Mouse (Mus musculus) bone marrow, adult 2 months (tissue): ENCODE data around the gene Dalrd3. TPM values are rescaled to one million over a fixed set of nuclear protein-coding genes. Genes with fewer than 3 reads are reported as not detected.

Experiments used
- H3K27ac ChIP-seq: fragments of 200-500 bp; 2 replicates; pipeline ENCODE4 v1.5.1; 2012; ENCODE audit warnings: low read depth, mild to moderate bottlenecking, control low read depth, inconsistent platforms, low read length; ENCODE audit not compliant: control insufficient read depth, poor library complexity, insufficient read depth
- H3K4me1 ChIP-seq: fragments of 200-500 bp; 2 replicates; pipeline ENCODE4 v1.6.1; 2011; ENCODE audit warnings: low read length; ENCODE audit not compliant: control insufficient read depth, insufficient read depth
- H3K4me3 ChIP-seq: fragments of 200-500 bp; replicated peaks from 2 replicates; pipeline ENCODE3; 2011; ENCODE audit warnings: mild to moderate bottlenecking, low read depth, low read length, control low read depth; ENCODE audit not compliant: control insufficient read depth
- CTCF ChIP-seq: fragments of 200-500 bp; IDR thresholded peaks from 2 replicates; pipeline ENCODE4 v1.5.1; 2011; ENCODE audit warnings: low read length, control low read depth; ENCODE audit not compliant: control insufficient read depth, insufficient read depth
- POLR2A ChIP-seq: fragments of 200-500 bp; IDR thresholded peaks from 2 replicates; pipeline ENCODE4 v1.6.1; 2011; ENCODE audit warnings: low read depth, mild to moderate bottlenecking, control low read depth, low read length, borderline replicate concordance; ENCODE audit not compliant: control insufficient read depth
- WGBS: fragments of 180-500 bp; shearing (Covaris S2); methylation state at CpG from one replicate; pipeline ENCODE4 v1.1.7; 2018; 5-methylcytosine and 5-hydroxymethylcytosine counted together
- polyA plus RNA-seq: library from polyadenylated mRNA; stranded (reverse); fragments of >200 nt; gene quantifications from 2 replicates; pipeline ENCODE4 v1.2.4, GENCODE M21; 2011; ENCODE audit warnings: low replicate concordance; ENCODE audit not compliant: missing spikeins, insufficient read depth, insufficient read length

Dalrd3 gene
- polyA plus RNA-seq, 1 experiment = 105 TPM

DNA sequence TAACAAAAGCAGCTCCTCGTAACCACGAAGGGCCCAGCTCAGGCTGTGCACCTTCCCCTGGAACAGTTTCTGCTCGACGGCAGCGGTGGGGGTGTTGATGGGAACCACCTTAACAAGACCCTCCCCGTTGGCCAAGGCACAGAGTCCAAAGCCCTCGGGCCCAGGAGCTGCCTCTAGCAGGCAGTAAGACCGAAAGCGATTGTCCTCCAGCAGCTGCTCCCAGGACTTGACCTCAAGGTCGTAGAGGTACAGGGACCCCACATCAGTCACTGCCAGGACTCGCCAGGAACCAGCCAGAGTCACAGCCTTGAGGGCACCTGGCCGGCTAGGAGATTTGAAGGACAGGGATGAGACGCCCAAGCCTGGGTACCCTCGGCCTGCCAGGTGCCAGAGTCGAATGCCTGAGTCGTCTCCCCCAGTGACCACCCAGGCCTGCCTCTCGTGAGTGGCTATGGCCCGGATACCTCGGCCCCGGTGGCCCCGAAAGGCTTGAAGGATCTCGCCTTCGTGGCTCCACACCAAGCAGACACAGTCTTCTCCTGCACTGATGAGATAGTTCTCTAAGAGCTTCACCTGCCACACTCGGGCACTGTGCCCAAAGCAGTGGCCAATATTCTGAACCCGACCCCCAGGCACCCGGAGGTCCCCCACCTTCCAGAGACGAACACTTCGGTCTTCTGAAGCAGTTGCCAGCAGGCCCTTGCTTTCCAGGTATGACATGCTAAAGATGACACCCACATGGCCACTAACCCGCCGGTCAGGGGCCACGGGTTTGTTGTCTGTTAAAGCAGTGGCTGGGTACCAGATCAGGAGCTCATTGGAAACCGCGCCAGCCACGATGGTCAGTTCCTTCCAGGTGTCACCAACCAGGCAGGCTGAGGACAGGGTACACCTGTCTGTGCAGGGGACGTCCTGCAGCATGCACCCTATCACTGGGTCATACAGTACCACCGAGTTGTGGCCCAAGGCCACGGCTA lies 5.9 kb downstream of the Dalrd3 start:
- Histone ChIP-seq H3K4me3 (no peak overlapping the region), H3K27ac (no peak overlapping the region), H3K4me1 (peaks cover 3% of the 10 kb centered on the region)
- TF ChIP-seq CTCF (no peak), POLR2A (no peak)
- 89% methylated on average over 37 of the region's 37 CpGs for WGBS

DNA sequence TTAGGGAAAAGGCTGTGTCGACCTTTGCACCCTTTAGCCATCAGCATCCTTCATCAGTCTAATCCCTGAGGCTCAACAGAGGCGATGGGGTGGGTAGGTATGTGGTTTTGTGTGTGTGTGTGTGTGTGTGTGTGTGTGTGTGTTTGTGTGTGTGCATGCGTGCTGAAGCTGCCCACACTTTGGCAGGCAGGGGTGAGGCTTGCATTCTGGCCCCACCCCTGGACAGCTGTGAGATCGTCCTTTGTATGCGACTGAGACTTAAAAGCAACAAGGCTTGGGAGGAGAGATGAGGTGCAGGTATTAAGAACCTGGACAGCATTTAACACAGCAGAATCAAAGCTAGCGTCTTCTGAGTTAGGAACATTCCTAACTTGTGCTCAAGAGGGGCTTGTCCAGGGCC lies 7.3 kb downstream of the Dalrd3 start:
- 60% methylated on average over 6 of the region's 6 CpGs for WGBS
- H3K4me3 ChIP-seq = no peak overlapping the region
- H3K27ac ChIP-seq = no peak overlapping the region
- TF ChIP-seq CTCF = no peak
- no peak for TF ChIP-seq POLR2A
- peaks cover 2% of the 10 kb centered on the region for H3K4me1 ChIP-seq

DNA sequence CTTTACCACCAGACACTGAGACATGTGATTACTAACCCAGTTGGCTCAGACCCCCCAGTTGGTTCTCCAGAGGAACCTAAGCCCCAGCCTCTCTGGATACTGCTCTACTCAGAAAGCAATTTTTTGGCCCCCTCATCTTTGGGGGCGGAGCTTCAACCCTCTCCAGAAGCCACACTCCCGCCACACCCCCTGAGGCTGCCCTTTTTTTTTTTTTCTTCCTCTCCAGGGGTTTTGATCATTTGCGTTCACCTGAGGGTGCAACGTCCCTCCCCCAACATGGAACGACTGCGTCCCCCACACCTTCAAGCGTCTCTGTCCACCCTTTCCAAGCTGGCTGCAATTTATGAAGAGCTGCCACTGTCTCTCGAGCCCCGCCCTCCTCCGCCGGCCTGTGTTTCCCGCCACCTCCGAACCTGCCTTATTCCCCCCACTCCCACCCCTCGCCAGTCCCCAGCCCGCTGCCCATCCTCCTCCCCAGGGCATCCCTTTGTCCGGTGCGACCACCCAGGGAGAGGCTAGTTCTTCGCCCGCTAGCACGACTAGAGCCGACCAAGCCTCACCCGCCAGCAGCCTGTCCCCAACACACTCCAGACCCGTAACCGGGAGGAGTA lies 8.4 kb downstream of the Dalrd3 start:
- under 1% methylated on average over 24 of the region's 24 CpGs for WGBS
- H3K27ac ChIP-seq = 0 out of 2 replicates have a peak overlapping the region, but pooled peaks have one; percentile 46
- peaks cover 2% of the 10 kb centered on the region for H3K4me1 ChIP-seq
- TF ChIP-seq CTCF (no peak), POLR2A (no peak)
- peak overlapping the region; percentile 82 for H3K4me3 ChIP-seq

DNA sequence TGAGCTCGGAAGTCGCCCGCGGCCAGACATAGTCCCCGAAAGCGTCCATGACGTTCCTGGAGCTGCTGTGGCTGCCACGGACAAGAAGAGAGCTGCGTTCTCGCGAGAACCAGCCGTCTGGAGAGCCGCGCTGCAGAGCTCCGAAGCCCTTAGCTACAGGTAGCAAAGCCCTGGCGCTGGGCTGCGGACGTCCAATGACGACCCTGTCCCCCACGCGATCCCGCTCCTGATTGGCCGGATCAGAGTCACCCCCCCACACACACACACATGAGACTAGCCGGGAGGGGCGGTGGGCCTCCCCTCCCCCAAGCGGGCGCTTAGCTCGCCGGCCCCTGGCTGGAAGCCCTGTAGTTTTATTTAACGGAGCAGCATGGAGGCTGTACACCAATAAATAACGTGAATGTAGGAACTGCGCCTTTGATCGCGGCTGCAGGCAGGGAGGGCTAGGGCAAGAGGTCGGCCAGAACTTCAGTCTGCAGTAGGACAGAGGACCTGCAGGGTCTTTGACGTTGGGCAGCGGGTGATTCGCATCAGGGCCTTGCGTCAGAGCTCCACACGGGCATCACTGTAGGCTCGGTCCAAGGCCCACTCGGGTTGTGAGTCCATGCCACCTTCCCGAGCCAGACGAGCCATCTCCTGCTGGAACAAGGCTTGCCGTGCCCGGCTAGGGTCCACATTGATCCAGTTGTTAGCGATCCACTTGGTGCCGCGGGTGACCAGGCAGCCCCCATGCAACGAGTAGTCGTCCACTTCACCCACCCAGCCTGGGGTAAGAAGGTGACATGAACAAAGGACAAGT lies 9.1 kb downstream of the Dalrd3 start, which contains the start of gene Wdr6:
Gene Wdr6, minus strand, starts transcription at position 195 of the 799 bp plus-strand sequence.
- WGBS = 7% methylated on average over 51 of the region's 51 CpGs
- TF ChIP-seq POLR2A (peak; percentile 58; the same call in 1 of the 2 replicates), CTCF (no peak)
- peaks cover 2% of the 10 kb centered on the region for H3K4me1 ChIP-seq
- H3K27ac ChIP-seq = 0 out of 2 replicates have a peak within 1 kb of the TSS, but pooled peaks have one; percentile 46
- H3K4me3 ChIP-seq = peak within 1 kb of the TSS; percentile 82

DNA sequence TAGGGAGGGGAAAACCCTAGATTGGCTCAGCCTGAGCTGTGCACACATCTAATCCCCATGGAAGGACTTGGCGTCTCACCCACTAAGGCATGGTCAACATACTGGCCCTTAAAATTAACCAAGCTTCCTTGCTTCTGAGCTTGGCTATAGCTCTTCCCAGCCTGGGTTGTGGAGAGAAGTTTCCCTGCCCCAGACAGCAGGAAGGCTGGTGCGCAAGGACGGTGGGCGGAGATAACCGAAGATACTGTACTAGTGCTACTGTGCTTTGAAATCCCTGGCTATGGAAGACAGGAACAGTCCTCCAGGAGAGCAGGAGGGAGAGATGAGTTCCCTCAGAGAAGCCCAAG lies 9.6 kb downstream of the Dalrd3 start:
- 75% methylated on average over 5 of the region's 5 CpGs for WGBS
- H3K4me1 ChIP-seq = peaks cover 2% of the 10 kb centered on the region
- peak overlapping the region; percentile 82 for H3K4me3 ChIP-seq
- TF ChIP-seq CTCF (no peak), POLR2A (no peak)
- H3K27ac ChIP-seq = no peak overlapping the region

DNA sequence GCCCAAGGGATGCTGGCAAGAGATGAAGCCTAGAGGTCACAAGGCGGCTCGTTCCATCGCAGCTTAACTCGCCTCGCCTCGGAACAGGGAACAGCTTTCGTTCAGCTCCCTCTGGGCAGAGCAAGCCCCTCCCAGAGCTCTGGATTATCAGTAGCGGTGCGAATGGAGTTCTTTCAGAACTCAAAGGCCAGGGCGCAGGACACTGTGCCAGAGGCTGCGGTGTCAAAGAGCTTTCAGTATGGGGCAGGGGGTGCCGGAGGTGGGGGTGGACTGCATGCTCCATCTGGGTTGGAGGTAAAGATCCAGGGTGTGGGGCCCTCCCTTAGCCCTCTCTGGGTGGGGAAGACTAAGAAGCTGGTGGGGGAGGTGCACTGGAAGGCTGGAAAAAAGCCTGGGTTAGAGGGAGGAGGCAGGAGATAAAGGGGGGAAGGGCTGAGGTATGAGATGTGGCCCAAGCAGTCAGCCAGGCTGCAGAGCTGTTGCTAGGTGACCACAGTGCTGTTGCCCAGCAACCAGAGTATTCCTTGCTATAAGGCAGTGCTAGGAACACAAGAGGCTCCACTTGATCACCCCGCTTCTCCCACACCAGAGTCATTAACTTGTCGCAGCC lies 18.0 kb downstream of the Dalrd3 start:
- no peaks in the 10 kb centered on the region for H3K4me1 ChIP-seq
- WGBS = 87% methylated on average over 14 of the region's 14 CpGs

DNA sequence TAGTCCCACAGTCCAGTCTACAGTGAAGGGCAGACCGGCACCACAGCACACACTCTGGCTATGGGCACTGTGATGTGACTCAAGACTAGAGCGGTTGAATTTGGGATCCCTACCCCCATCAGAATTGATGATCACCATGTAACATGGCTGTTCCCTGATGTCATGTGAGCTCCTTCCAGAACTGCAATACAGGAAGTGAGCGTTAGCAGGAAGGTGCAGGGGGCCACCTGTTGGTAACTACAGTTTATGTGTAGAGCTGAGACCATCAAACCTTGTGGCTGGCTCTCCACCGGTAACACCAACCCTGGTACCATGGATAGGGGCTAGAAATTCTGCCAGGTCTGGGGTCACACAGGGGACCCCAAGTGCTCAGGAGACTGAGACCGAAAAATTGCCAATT lies 19.5 kb downstream of the Dalrd3 start:
- TF ChIP-seq CTCF (no peak), POLR2A (no peak)
- no peaks in the 10 kb centered on the region for H3K4me1 ChIP-seq
- no peak overlapping the region for H3K27ac ChIP-seq
- no peak overlapping the region for H3K4me3 ChIP-seq
- 60% methylated on average over 5 of the region's 5 CpGs for WGBS

More for the DNA sequence above, 18.0 kb downstream of the Dalrd3 start:
- Histone ChIP-seq H3K4me3 (no peak overlapping the region), H3K27ac (no peak overlapping the region)
- TF ChIP-seq POLR2A = no peak
- TF ChIP-seq CTCF = no peak

DNA sequence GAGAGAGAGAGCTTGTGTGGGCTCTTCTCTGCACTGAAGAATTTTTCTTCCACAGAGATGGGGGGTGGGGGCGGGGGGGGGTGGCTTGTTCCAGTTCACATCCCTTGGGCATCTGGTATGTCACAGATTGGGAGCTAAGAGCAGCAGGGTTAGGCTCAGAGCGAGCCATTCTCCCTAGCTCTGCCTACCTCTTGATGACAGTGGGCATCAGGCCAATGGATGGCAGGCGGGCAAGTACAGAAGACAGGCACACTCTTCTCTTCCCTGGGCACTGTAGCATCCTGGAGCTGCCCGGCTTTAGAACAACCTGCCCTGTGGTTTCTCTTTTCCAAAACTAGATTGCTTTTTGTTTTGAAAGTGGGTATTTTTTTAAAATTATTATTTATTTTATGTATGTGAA lies 21.8 kb downstream of the Dalrd3 start:
- Histone ChIP-seq H3K27ac (no peak overlapping the region), H3K4me3 (no peak overlapping the region), H3K4me1 (no peaks in the 10 kb centered on the region; the same call in 1 of the 2 replicates)
- WGBS = 84% methylated on average over 4 of the region's 4 CpGs
- no peak for TF ChIP-seq POLR2A
- TF ChIP-seq CTCF = no peak
